Mouse (Mus musculus) T-helper 1 cell (primary cell): ENCODE data around the gene Chst10.

Source experiments
- in situ Hi-C: fragments of 300-600 bp; cut with MboI, MseI; formaldehyde crosslinking; loops from one replicate; pipeline ENCODE4 v1.15.1; 2025; ENCODE audit warnings: high pct_unique_total_duplicates

Chst10 gene

GRCm38 (mm10) chr1:38817268-38817667 lies 80.7 kb downstream of the Chst10 start:
- in situ Hi-C loops: no loop called here

GRCm38 (mm10) chr1:38816306-38816705 lies 81.7 kb downstream of the Chst10 start:
- in situ Hi-C loops: no loop called here
